ENCODE assay signal across 8 mouse cellular contexts in genomic region chr6:53821041-53821501, GRCm38 (mm10). TPM values are rescaled to one million over a fixed set of nuclear protein-coding genes. Genes with fewer than 3 reads are reported as not detected.
DNase-seq lines count a peak whose midpoint lies in the region; ATAC-seq and TF ChIP-seq lines count a peak whose summit lies in the region.

No protein-coding gene starts in this region.

- H3K9ac ChIP-seq in lung, embryonic 14.5 days = peak overlapping the region; percentile 76
- peak overlapping the region; percentile 68 for H3K9ac ChIP-seq in stomach, postnatal 0 days (ENCODE audit: low read length)

- peak; percentile 5 for TF ChIP-seq EP300 in stomach, postnatal 0 days (optimal IDR thresholded peaks at IDR 0.05)

- H3K27me3 ChIP-seq in hindbrain, embryonic 10.5 days (ENCODE audit: insufficient read depth, poor library complexity, severe bottlenecking) = peaks cover 75% of the 10 kb centered on the region
- H3K27me3 ChIP-seq in lung, embryonic 14.5 days (ENCODE audit: insufficient read depth, low read length) = peaks cover 41% of the 10 kb centered on the region
- H3K27me3 ChIP-seq in stomach, postnatal 0 days (ENCODE audit: control insufficient read depth, insufficient read depth, low read length) = no peaks in the 10 kb centered on the region; the same call in 1 of the 2 replicates

- no peaks in the 10 kb centered on the region for H3K36me3 ChIP-seq in hindbrain, embryonic 10.5 days
- peaks cover 9% of the 10 kb centered on the region; the same call in 1 of the 2 replicates for H3K36me3 ChIP-seq in lung, embryonic 14.5 days (ENCODE audit: insufficient read depth)
- H3K36me3 ChIP-seq in stomach, postnatal 0 days (ENCODE audit: control insufficient read depth, insufficient read depth, low read length) = no peaks in the 10 kb centered on the region

- peak; percentile 42 to 61 for DNase-seq in lung, adult 18-20 months
- DNase-seq in lung, postnatal 10 days = no peak
- no peak for DNase-seq in hindbrain, embryonic 10.5 days (ENCODE audit: low spot score)
- peak; percentile 68 for DNase-seq in lung, embryonic 14.5 days
- no peak for DNase-seq in stomach, postnatal 0 days (ENCODE audit: low spot score)
- DNase-seq in spleen, adult 12 weeks (ENCODE audit: low spot score) = no peak
- DNase-seq in thymus, postnatal 36 days = no peak

- TF ChIP-seq POLR2A in embryonic fibroblast, embryonic 13.5 days (IDR thresholded peaks at IDR 0.05; ENCODE audit: low read depth, low read length) = no peak

- H3K4me3 ChIP-seq in embryonic fibroblast, embryonic 13.5 days (ENCODE audit: insufficient read depth, low read length) = peak overlapping the region; percentile 43
- peak overlapping the region; percentile 67 for H3K4me3 ChIP-seq in hindbrain, embryonic 10.5 days
- peak overlapping the region; percentile 66 for H3K4me3 ChIP-seq in lung, embryonic 14.5 days (ENCODE audit: low read depth, low read length)
- H3K4me3 ChIP-seq in stomach, postnatal 0 days (ENCODE audit: low read depth, low read length) = peak overlapping the region; percentile 57

- ATAC-seq in lung, embryonic 14.5 days (ENCODE audit: insufficient read depth) = peak; percentile 18
- no peak for ATAC-seq in stomach, postnatal 0 days (ENCODE audit: low FRiP score, low TSS enrichment)

- no peaks in the 10 kb centered on the region for H3K9me3 ChIP-seq in hindbrain, embryonic 10.5 days
- H3K9me3 ChIP-seq in lung, embryonic 14.5 days (ENCODE audit: low read depth, low read length) = no peaks in the 10 kb centered on the region
- H3K9me3 ChIP-seq in stomach, postnatal 0 days (ENCODE audit: control insufficient read depth, low read length) = no peaks in the 10 kb centered on the region

- H3K4me1 ChIP-seq in embryonic fibroblast, embryonic 13.5 days (ENCODE audit: control insufficient read depth, insufficient read depth, low read length) = 0 out of 2 replicates have a peak, but pooled peaks cover 5% of the 10 kb centered on the region
- H3K4me1 ChIP-seq in hindbrain, embryonic 10.5 days (replicated peaks) = peaks cover 44% of the 10 kb centered on the region
- peaks cover 9% of the 10 kb centered on the region; the same call in 1 of the 2 replicates for H3K4me1 ChIP-seq in lung, embryonic 14.5 days (ENCODE audit: insufficient read depth)
- H3K4me1 ChIP-seq in stomach, postnatal 0 days (replicated peaks; ENCODE audit: control insufficient read depth, insufficient read depth) = peaks cover 19% of the 10 kb centered on the region

- no peak overlapping the region for H3K27ac ChIP-seq in embryonic fibroblast, embryonic 13.5 days (ENCODE audit: insufficient read depth, low read length)
- peak overlapping the region; percentile 92 for H3K27ac ChIP-seq in hindbrain, embryonic 10.5 days
- peak overlapping the region; percentile 98 for H3K27ac ChIP-seq in lung, embryonic 14.5 days (ENCODE audit: low read depth)
- peak overlapping the region; percentile 93 for H3K27ac ChIP-seq in stomach, postnatal 0 days (replicated peaks)

- no peak for TF ChIP-seq CTCF in embryonic fibroblast, embryonic 13.5 days (IDR thresholded peaks at IDR 0.05; ENCODE audit: borderline replicate concordance, insufficient read depth, low read length)
- no peak for TF ChIP-seq CTCF in lung, embryonic 14.5 days (IDR thresholded peaks at IDR 0.05; ENCODE audit: low read depth)
- TF ChIP-seq CTCF in stomach, postnatal 0 days (IDR thresholded peaks at IDR 0.05; ENCODE audit: low read depth) = no peak

- WGBS in hindbrain, embryonic 10.5 days = 2% methylated on average over 18 of the region's 18 CpGs
- WGBS in lung, embryonic 14.5 days = 2% methylated on average over 18 of the region's 18 CpGs
- whole genome bisulfite sequencing in stomach, postnatal 0 days = 6% methylated on average over 18 of the region's 18 CpGs

- peak overlapping the region; percentile 79 for H3K4me2 ChIP-seq in lung, embryonic 14.5 days
- H3K4me2 ChIP-seq in stomach, postnatal 0 days (replicated peaks; ENCODE audit: low read depth) = peak overlapping the region; percentile 77

RNA-seq across cellular contexts. Expression of gene Tril, which starts 0.4 kb away (rescaled TPM):
- polyA plus RNA-seq in embryonic fibroblast, embryonic 13.5 days (2011; ENCODE audit: insufficient read length, low read depth, missing spikeins) = 0.27 and 3.2 TPM in 2 replicates
- 30.8 and 32.4 TPM in 2 replicates for polyA plus RNA-seq in hindbrain, embryonic 10.5 days (2016; fragmentation: Nextera tagmentation; extraction: Ambion mirVana)
- 59.3 and 66.6 TPM in 2 replicates for polyA plus RNA-seq in lung, embryonic 14.5 days (2014; fragmentation: Nextera tagmentation; extraction: Ambion mirVana)
- polyA plus RNA-seq in stomach, postnatal 0 days (2015; fragmentation: Nextera tagmentation; extraction: Ambion mirVana) = 6.8 and 7.4 TPM in 2 replicates

Comparison
In these comparisons a context has a peak if more than half of its experiments do, and no peak if none do; other contexts are left out.
1. DNase-seq: peak in lung, adult 18-20 months (2 of 2) and lung, embryonic 14.5 days (single experiment); none in lung, postnatal 10 days (single experiment), hindbrain, embryonic 10.5 days (single experiment), stomach, postnatal 0 days (single experiment), spleen, adult 12 weeks (single experiment) and thymus, postnatal 36 days (0 of 2).
2. Peak in every context shown above with its lines, with median percentiles within 50 percentile points of each other: H3K4me3 ChIP-seq.